Mouse (Mus musculus): ENCODE measurements around the gene 2310033P09Rik. TPM values are rescaled to one million over a fixed set of nuclear protein-coding genes. Genes with fewer than 3 reads are reported as not detected.

Gene 2310033P09Rik
- polyA plus RNA-seq (2021; fragmentation: Nextera tagmentation): 33.7 and 34.5 TPM in 2 replicates
- long read RNA-seq, experiment 1, partial matches to known transcripts: 39 of 46 reads
- long read RNA-seq, experiment 1, other reads (novel, unspliced or antisense): 6 of 46 reads
- long read RNA-seq, experiment 2, transcript 2310033P09Rik-201 (7 exons, 1,285 nt): major isoform, 11 of 22 reads
- long read RNA-seq, experiment 2, partial matches to known transcripts: 5 of 22 reads
- long read RNA-seq, experiment 2, other reads (novel, unspliced or antisense): 6 of 22 reads

DNA sequence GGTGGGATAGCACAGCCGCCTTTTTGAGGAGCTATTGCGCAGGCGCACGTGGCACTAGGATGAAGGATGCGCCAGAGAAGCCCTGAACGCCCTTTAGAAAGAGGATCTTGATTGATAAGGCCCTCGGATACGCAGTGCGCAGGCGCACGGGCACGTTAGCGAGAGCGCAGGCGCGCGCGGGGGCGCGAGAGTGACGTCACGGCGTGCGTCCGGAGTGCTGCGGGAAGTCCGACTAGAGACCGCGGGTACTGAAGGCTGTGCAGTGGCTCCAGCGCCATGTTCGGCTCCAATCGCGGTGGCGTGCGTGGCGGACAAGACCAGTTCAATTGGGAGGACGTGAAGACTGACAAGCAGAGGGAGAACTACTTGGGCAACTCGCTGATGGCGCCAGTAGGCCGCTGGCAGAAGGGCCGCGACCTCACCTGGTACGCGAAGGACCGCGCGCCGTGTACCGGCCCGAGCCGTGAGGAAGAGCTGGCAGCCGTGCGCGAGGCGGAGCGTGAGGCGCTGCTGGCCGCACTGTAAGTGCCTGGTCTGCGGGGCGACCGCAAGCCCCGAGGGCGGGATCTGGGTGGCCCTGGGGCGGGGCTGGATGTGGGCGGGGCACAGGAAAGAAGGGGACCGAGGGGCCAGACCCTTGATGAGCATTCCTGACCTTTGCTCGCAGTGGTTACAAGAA lies at the start of gene 2310033P09Rik:
Gene 2310033P09Rik, plus strand, starts transcription at position 169 of the 679 bp plus-strand sequence.

DNA sequence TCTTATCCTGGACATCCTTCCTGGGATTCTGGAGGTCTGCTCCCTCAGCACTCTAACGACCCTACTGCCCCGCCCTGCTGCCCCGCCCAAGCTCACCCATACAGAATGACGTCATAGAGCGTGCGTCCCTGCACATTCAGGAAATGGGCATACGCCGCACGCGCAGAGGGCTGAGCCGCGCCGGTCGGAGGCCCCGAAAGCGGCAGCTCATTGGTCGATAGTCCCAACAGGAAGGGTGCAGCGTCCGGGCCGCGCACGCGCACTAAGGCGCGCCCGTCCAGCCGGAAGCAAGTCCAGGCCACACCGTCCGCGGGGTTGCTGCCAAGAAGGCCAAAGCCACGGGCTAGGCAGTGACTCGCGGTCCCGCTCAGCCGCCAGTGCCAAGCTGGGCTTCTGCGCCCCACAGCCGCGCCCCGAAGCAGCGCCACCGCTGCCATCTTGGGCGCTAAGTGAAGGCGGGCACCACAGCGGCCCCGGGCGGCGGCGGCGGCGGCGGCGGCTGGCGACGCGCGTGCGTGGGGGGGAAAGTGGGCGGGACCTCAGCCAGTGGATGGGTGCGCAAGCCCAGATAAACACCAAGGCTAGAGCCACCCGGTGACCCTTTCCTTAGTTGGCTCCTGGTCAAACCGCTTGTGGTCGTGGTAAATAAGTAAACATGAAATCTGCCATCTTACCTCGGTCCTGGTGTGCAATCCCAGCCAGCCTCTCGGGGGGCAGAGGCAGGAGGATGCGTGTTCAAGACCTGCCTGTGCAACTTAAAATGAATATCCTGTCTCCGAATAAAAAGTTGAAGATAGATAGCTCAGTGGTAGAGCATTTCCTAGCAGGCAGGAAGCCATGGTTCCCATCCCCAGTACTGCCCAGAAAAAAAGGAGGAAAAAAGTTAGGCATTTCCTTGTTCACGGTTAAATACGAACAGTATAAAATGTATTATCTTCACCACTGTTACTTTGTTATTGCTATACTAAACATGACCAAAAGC lies 44.6 kb upstream of the 2310033P09Rik start, which contains the start of gene Iba57:
Gene Iba57, minus strand, starts transcription at position 485 of the 982 bp plus-strand sequence.

DNA sequence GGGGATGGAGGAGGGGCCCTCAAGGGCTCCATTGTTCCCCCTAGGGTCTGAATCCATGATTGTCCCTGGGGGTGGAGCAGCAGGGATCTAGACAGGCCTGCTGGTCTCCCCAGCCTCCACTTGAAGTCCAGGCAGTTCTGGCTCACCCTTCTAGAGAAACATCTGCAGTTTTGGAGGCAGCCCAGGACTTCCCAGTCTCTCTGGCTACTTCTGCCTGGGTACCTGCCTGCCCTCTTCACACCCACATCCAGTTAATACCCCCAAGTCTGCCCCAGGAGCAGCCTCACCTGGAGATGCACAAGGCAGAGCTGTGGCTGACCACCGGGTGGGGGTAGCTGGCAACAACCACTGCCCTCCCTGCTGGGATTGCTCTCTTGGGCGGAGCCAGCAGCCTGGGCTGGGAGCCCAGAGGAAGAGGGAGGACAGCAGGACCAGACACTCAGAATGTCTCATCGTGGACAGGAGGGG lies 25.2 kb upstream of the 2310033P09Rik start, which contains the start of gene Gjc2:
Gene Gjc2, minus strand, starts transcription at position 350 of the 468 bp plus-strand sequence.

DNA sequence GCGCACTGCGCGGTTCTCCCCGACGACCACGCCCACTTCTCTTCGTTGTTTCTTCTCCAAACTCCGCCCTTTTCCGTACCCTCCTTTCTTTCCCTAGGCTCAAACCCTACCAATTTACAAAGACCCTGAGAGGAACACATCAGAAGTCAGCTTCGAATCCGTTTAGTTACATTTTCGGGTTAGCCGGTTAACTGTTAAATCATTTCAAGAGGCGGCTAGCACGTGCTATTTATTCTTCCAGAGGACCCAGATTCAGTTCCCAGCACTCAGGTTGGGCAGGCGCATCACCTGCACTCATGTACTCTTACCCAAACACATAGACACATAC lies 16.1 kb upstream of the 2310033P09Rik start, which contains the start of gene Guk1:
Gene Guk1, minus strand, starts transcription at position 154 of the 328 bp plus-strand sequence.

DNA sequence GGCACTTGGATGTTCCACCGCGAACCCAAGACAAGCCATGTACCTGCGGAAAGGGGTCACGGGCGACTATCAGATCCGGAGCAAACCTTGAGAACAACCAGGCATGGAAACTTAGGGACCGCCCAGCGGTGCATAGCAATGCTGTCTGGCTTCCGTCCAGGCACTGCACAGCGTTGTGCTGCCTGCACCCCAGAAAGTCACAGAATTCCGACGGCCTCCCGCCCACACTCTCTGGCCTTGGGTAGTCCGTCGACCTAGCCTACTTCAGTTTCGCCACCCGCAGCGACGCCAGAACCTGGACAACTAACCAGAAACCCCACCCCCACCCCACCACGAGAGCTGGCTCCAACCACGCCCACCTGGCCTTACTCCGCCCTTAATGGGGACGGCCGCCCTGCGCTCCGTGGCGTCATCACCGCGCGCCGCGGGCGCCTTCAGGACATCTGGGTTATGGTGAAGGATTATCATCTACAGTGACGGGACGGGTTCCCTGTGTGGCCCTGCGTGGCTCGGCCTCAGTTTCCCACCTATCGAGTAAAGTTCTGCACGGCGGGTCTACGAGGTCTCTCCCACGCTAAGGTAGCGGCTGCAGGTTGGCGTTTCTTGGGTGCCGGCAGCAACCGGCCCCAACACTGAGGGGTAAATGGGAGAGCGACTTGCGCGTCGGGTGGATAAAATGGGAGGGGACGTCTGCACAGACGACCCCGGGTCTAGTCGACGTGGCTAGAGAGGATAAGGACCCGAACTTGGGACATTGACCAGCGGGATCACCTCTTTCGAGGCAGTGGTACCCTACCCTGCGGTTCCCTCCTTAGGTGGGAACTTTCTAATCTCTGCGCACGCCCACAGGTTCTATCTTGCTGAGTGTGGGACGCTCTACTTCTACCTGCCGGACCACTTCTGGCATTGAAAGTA lies 5.8 kb upstream of the 2310033P09Rik start, which contains the start of gene Mrpl55:
Gene Mrpl55, plus strand, starts transcription at position 406 of the 915 bp plus-strand sequence.

DNA sequence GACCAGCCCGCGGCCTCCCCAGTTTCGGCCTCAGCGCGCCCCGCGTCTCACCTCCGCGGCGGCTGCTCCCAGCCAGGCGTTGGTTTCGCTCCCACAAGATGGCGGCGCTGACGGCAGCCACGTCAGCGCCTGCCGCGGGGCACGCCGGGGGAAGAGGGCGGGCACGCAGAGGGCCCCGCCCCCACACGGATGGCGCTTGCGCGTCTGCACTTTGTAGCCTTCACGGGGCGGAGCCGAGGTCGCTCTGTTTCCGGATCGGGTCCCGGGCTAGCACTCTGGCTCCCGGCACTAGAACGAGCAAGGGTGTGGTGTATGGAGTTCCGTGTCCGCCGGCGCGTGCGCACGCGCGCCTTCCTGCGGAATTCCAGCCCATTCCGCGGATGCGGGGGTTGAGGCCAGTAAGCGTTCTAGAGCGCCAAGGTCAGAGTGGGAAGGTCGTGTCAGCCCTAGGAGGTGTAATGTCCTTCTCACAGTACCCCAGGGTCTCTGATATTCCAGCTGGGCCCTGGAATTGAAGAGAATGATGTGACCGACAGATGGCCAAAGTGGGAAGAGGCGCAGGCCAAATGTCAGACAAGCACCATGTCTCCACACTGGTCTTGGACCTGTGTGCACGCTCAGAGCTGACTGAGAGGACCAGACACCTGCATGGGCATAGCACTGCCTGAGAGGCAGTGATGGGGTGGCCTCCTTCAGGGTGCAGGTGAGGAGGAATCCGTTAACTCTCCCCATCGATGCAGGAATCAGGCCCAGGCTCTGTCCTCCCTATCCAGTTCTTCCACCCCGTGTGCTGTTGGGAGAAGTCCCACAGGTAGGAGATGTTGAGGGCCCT lies 20.2 kb downstream of the 2310033P09Rik start, which contains the start of gene Arf1:
Gene Arf1, minus strand, starts transcription at position 149 of the 832 bp plus-strand sequence.

Other genes starting within 250 kb of the 2310033P09Rik start
- gene Trim11, start 230.2 kb upstream of the 2310033P09Rik start, polyA plus RNA-seq (2021; fragmentation: Nextera tagmentation): 10.9 and 12.4 TPM in 2 replicates
- gene Obscn, start 71.9 kb upstream of the 2310033P09Rik start, polyA plus RNA-seq (2021; fragmentation: Nextera tagmentation): 0.41 and 0.49 TPM in 2 replicates
- gene Iba57, start 44.6 kb upstream of the 2310033P09Rik start, polyA plus RNA-seq (2021; fragmentation: Nextera tagmentation): 2.0 and 3.1 TPM in 2 replicates
- gene Gjc2, start 25.1 kb upstream of the 2310033P09Rik start, polyA plus RNA-seq (2021; fragmentation: Nextera tagmentation): 6.5 and 7.0 TPM in 2 replicates
- 552 and 573 TPM in 2 replicates for gene Guk1, start 16.1 kb upstream of the 2310033P09Rik start, polyA plus RNA-seq (2021; fragmentation: Nextera tagmentation)
- gene Mrpl55, start 5.8 kb upstream of the 2310033P09Rik start, polyA plus RNA-seq (2021; fragmentation: Nextera tagmentation): 179 and 195 TPM in 2 replicates
- gene Arf1, start 19.9 kb downstream of the 2310033P09Rik start, polyA plus RNA-seq (2021; fragmentation: Nextera tagmentation): 572 and 575 TPM in 2 replicates
- 0.05 and 0.08 TPM in 2 replicates for gene Wnt3a, start 82.4 kb downstream of the 2310033P09Rik start, polyA plus RNA-seq (2021; fragmentation: Nextera tagmentation)
- 0.99 and 1.1 TPM in 2 replicates for gene Wnt9a, start 98.6 kb downstream of the 2310033P09Rik start, polyA plus RNA-seq (2021; fragmentation: Nextera tagmentation)
- not detected in 2 replicates for gene Prss38, start 167.3 kb downstream of the 2310033P09Rik start, polyA plus RNA-seq (2021; fragmentation: Nextera tagmentation)
- gene Jmjd4, start 241.7 kb downstream of the 2310033P09Rik start, polyA plus RNA-seq (2021; fragmentation: Nextera tagmentation): 6.5 and 7.7 TPM in 2 replicates
- 573 and 613 TPM in 2 replicates for gene Snap47, start 242.9 kb downstream of the 2310033P09Rik start, polyA plus RNA-seq (2021; fragmentation: Nextera tagmentation)